Mouse (Mus musculus) heart, postnatal 0 days (tissue): ENCODE data around the gene Twf1.

ENCODE experiments used
- CTCF ChIP-seq: IDR thresholded peaks from 2 replicates; pipeline ENCODE4 v1.5.1; 2016; ENCODE audit warnings: antibody characterized with exemption, control low read depth, low read depth
- EP300 ChIP-seq: IDR thresholded peaks from 2 replicates; pipeline ENCODE4 v1.6.1; 2016; ENCODE audit warnings: antibody characterized with exemption, low read depth

GRCm38 (mm10) chr15:94630553-94630952 lies 40.9 kb upstream of the Twf1 start:
- TF ChIP-seq CTCF, result no peak
- no peak for TF ChIP-seq EP300
